Mouse (Mus musculus): Measurements from ENCODE around the gene Spg11.
A peak's percentile ranks its signal among the peaks of the same experiment; 100 is the strongest.
"Not testable (repeated sequence)": the region's sequence is repeated elsewhere in the genome, so short reads cannot be mapped to it uniquely, and the experiment has no call there.

Spg11 gene

GRCm38 (mm10) chr2:122059365-122060115, 58.6 kb downstream of the Spg11 start:
- no peak for DNase-seq

GRCm38 (mm10) chr2:122043926-122044325, 74.3 kb downstream of the Spg11 start:
- no peak for DNase-seq

GRCm38 (mm10) chr2:122036064-122036463, 82.1 kb downstream of the Spg11 start:
- no peak for DNase-seq

- DNase-seq = no peak
Observed at GRCm38 (mm10) chr2:122031970-122032369, 86.2 kb downstream of the Spg11 start.

- DNase-seq = peak; percentile 62
Observed at GRCm38 (mm10) chr2:122028756-122029700, 89.2 kb downstream of the Spg11 start.

- peak; percentile 96 for DNase-seq
Observed at GRCm38 (mm10) chr2:122027862-122028755, 90.1 kb downstream of the Spg11 start, which contains the start of gene Eif3j1. Eif3j1 (plus strand) TSS chr2:122028546.

GRCm38 (mm10) chr2:122027091-122027490, 91.1 kb downstream of the Spg11 start:
- DNase-seq = not testable (repeated sequence)

- DNase-seq = no peak
Observed at GRCm38 (mm10) chr2:122022284-122022683, 95.9 kb downstream of the Spg11 start.

- no peak for DNase-seq
Observed at GRCm38 (mm10) chr2:122018705-122019104, 99.5 kb downstream of the Spg11 start.

- DNase-seq = no peak
Observed at GRCm38 (mm10) chr2:122011441-122011840, 106.7 kb downstream of the Spg11 start.

- DNase-seq = no peak
Observed at GRCm38 (mm10) chr2:122008832-122009231, 109.4 kb downstream of the Spg11 start.

Data from kidney, postnatal 14 days (tissue).